Mouse (Mus musculus) lung, postnatal 0 days (tissue): ENCODE results near the gene Pou4f2.

Source experiments
- CTCF ChIP-seq: IDR thresholded peaks from 2 replicates; pipeline ENCODE4 v1.5.1; 2016; ENCODE audit warnings: antibody characterized with exemption, mild to moderate bottlenecking
- EP300 ChIP-seq: IDR thresholded peaks from 2 replicates; pipeline ENCODE4 v1.6.1; 2016; ENCODE audit warnings: antibody characterized with exemption, mild to moderate bottlenecking, control low read depth

DNA sequence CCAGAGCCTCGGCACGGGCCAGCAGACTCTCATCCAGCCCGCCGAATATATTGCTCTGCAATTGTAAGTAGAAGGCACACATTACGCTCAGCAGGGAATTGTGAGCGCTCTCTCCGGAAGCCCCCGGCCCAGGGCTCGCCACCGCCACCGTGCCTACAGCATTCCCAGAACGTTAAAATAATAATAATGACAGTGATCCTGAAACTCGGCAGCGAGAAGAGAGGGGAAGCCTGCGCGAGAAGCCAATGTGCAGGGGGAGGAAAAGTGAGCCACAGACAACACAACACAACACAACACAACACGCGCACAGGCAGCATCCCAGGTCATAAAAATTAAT lies 853 bp downstream of the Pou4f2 start:
- no peak for TF ChIP-seq CTCF
- TF ChIP-seq EP300, result no peak
